In genomic region chr10:43791525-43792021, GRCm38 (mm10) we compare ENCODE assay signal across 16 mouse cellular contexts.
DNase-seq lines count a peak whose midpoint lies in the region; ATAC-seq and TF ChIP-seq lines count a peak whose summit lies in the region.
"Had no signal": no experiment of that assay in that cellular context is flagged by ENCODE, and none has a peak within 500 bp of the region (broad histone marks: within the 10 kb centered on the region; RNA-seq: fewer than 3 reads in every experiment).

No protein-coding gene starts in this region.

- no peak for TF ChIP-seq POLR2A in thymus, adult 2 months (IDR thresholded peaks at IDR 0.05; ENCODE audit: control insufficient read depth, extremely low read depth, insufficient read depth, low read length, poor library complexity)

- H3K4me2 ChIP-seq in neural tube, embryonic 15.5 days: no peak overlapping the region
- peak overlapping the region; percentile 47 for H3K4me2 ChIP-seq in liver, embryonic 13.5 days
- H3K4me2 ChIP-seq: forebrain, embryonic 12.5 days; midbrain, embryonic 11.5 days had no signal

- H3K9me3 ChIP-seq in neural tube, embryonic 15.5 days (replicated peaks): no peaks in the 10 kb centered on the region
- no peaks in the 10 kb centered on the region for H3K9me3 ChIP-seq in liver, embryonic 13.5 days (replicated peaks)
- H3K9me3 ChIP-seq: forebrain, embryonic 12.5 days had no signal

- H3K27ac ChIP-seq in neural tube, embryonic 15.5 days (replicated peaks): no peak overlapping the region
- peak overlapping the region; percentile 94 for H3K27ac ChIP-seq in liver, embryonic 13.5 days
- H3K27ac ChIP-seq in thymus, adult 2 months (ENCODE audit: control insufficient read depth, insufficient read depth, low read length): no peak overlapping the region
- H3K27ac ChIP-seq: forebrain, embryonic 12.5 days; left cerebral cortex, adult 2 months had no signal

- no peaks in the 10 kb centered on the region for H3K36me3 ChIP-seq in neural tube, embryonic 15.5 days
- H3K36me3 ChIP-seq in liver, embryonic 13.5 days: no peaks in the 10 kb centered on the region
- no peaks in the 10 kb centered on the region for H3K36me3 ChIP-seq in thymus, adult 2 months (ENCODE audit: control insufficient read depth, insufficient read depth, low read length)
- H3K36me3 ChIP-seq: forebrain, embryonic 12.5 days had no signal

- no peak for TF ChIP-seq CTCF in thymus, adult 2 months (IDR thresholded peaks at IDR 0.05; ENCODE audit: borderline replicate concordance, control insufficient read depth, extremely low read depth, insufficient read depth, low read length, poor library complexity)

- H3K4me1 ChIP-seq in neural tube, embryonic 15.5 days: no peaks in the 10 kb centered on the region
- H3K4me1 ChIP-seq in liver, embryonic 13.5 days (replicated peaks): peaks cover 59% of the 10 kb centered on the region
- H3K4me1 ChIP-seq in thymus, adult 2 months (replicated peaks; ENCODE audit: control insufficient read depth, insufficient read depth, low read length): no peaks in the 10 kb centered on the region
- H3K4me1 ChIP-seq: forebrain, embryonic 12.5 days had no signal

- no peaks in the 10 kb centered on the region for H3K27me3 ChIP-seq in neural tube, embryonic 15.5 days (replicated peaks)
- no peaks in the 10 kb centered on the region for H3K27me3 ChIP-seq in liver, embryonic 13.5 days
- H3K27me3 ChIP-seq in thymus, adult 2 months (ENCODE audit: control insufficient read depth, insufficient read depth, low read length): no peaks in the 10 kb centered on the region
- H3K27me3 ChIP-seq: forebrain, embryonic 12.5 days had no signal

- intact Hi-C loops in left cerebral cortex, postnatal 10 days (cut with DNase I): no loop called here

- no peak for ATAC-seq in neural tube, embryonic 15.5 days (ENCODE audit: low FRiP score)
- ATAC-seq in liver, embryonic 13.5 days (ENCODE audit: low read depth): peak; percentile 97
- ATAC-seq: inflammation-experienced regulatory T-cells, adult 6 months had no signal

- DNase-seq in neural tube, embryonic 10.5 days (ENCODE audit: extremely low spot score, low spot score): peak; percentile 5
- peak; percentile 77 for DNase-seq in c-Kit-positive CD71-positive TER-119-positive erythroid progenitor cells, embryonic 14.5 days (ENCODE audit: low spot score)
- peak; percentile 55 for DNase-seq in liver, embryonic 13.5 days
- peak; percentile 22 to 59 for DNase-seq in spleen, postnatal 36 days (ENCODE audit: low spot score in 2 of 2)
- DNase-seq in cerebellum, adult 11 months: no peak
- DNase-seq in thymus, adult 2 months: no peak
- no peak for DNase-seq in left cerebral cortex, postnatal 10 days (ENCODE audit: extremely low spot score in 1 of 2, low spot score in 2 of 2)
- DNase-seq: adrenal gland, adult 2 months; cerebellum, postnatal 25 days; lung, postnatal 10 days; right cerebral cortex, adult 18-20 months had no signal

- 91% methylated on average over 4 of the region's 4 CpGs for WGBS in neural tube, embryonic 15.5 days
- 44% methylated on average over 4 of the region's 4 CpGs for WGBS in liver, embryonic 13.5 days (ENCODE audit: insufficient replicate concordance)
- WGBS in thymus, adult 2 months: 90% methylated on average over 4 of the region's 4 CpGs

- H3K4me3 ChIP-seq in neural tube, embryonic 15.5 days (replicated peaks): no peak overlapping the region
- H3K4me3 ChIP-seq in liver, embryonic 13.5 days (replicated peaks): no peak overlapping the region
- H3K4me3 ChIP-seq in thymus, adult 2 months (ENCODE audit: control insufficient read depth, insufficient read depth, low read length): no peak overlapping the region
- H3K4me3 ChIP-seq: forebrain, embryonic 12.5 days; left cerebral cortex, adult 2 months had no signal

- no peak overlapping the region for H3K9ac ChIP-seq in neural tube, embryonic 15.5 days (replicated peaks)
- H3K9ac ChIP-seq in liver, embryonic 13.5 days: peak overlapping the region; percentile 59
- H3K9ac ChIP-seq: forebrain, embryonic 12.5 days had no signal

Comparison
In these comparisons a context has a peak if more than half of its experiments do, and no peak if none do; other contexts are left out.
1. DNase-seq: peak in neural tube, embryonic 10.5 days (single experiment), c-Kit-positive CD71-positive TER-119-positive erythroid progenitor cells, embryonic 14.5 days (single experiment), liver, embryonic 13.5 days (single experiment) and spleen, postnatal 36 days (2 of 2); none in cerebellum, adult 11 months (single experiment), thymus, adult 2 months (single experiment) and left cerebral cortex, postnatal 10 days (0 of 2).